Mouse (Mus musculus) MEL (cell line): ENCODE data around the gene Slc41a1. TPM values are rescaled to one million over a fixed set of nuclear protein-coding genes. Genes with fewer than 3 reads are reported as not detected.

Experiments
- DNase-seq: peaks from one replicate; pipeline ENCODE4 v3.0.0; 2011; ENCODE audit warnings: low read depth, low spot score
- H3K27ac ChIP-seq: 2 replicates; pipeline ENCODE4 v1.5.1; 2012; ENCODE audit warnings: low read depth, mild to moderate bottlenecking, control low read depth, low read length, moderate library complexity; ENCODE audit not compliant: control insufficient read depth
- H3K27me3 ChIP-seq, 2 experiments: fragments of 150-350 bp in 1 of 2; sonication (generic) in 1 of 2; 2 replicates each; pipeline ENCODE4 v1.6.1; 2012; ENCODE audit warnings: low read length in 2 of 2, mild to moderate bottlenecking in 2 of 2, improper control_type of control experiment in 1 of 2, moderate library complexity in 1 of 2; ENCODE audit not compliant: insufficient read depth in 2 of 2, control insufficient read depth in 1 of 2
- H3K36me3 ChIP-seq, 2 experiments: 2 replicates each; pipeline ENCODE4 v1.6.1; 2012 to 2014; ENCODE audit warnings: low read length in 2 of 2, improper control_type of control experiment in 1 of 2, inconsistent platforms in 1 of 2, mild to moderate bottlenecking in 1 of 2; ENCODE audit not compliant: insufficient read depth in 2 of 2, control insufficient read depth in 1 of 2
- H3K4me1 ChIP-seq, 2 experiments: fragments of 150-350 bp in 1 of 2; sonication (generic) in 1 of 2; 2 replicates each; pipeline ENCODE4 v1.6.1; 2012; ENCODE audit warnings: low read length in 2 of 2, improper control_type of control experiment in 1 of 2, mild to moderate bottlenecking in 1 of 2; ENCODE audit not compliant: insufficient read depth in 2 of 2, control insufficient read depth in 1 of 2
- H3K4me3 ChIP-seq, 2 experiments: fragments of 150-350 bp in 1 of 2; sonication (generic) in 1 of 2; 2 replicates each; pipeline ENCODE4 v1.5.1; 2012; ENCODE audit warnings: low read depth in 2 of 2, low read length in 2 of 2, mild to moderate bottlenecking in 2 of 2, moderate library complexity in 2 of 2, control low read depth in 1 of 2, improper control_type of control experiment in 1 of 2; ENCODE audit not compliant: control insufficient read depth in 1 of 2, insufficient read depth in 1 of 2
- H3K79me2 ChIP-seq: 2 replicates; pipeline ENCODE4 v1.6.1; 2012; ENCODE audit warnings: mild to moderate bottlenecking, low read length, moderate library complexity; ENCODE audit not compliant: control insufficient read depth, poor library complexity, insufficient read depth
- H3K9ac ChIP-seq: 2 replicates; pipeline ENCODE4 v1.6.1; 2012; ENCODE audit warnings: low read depth, mild to moderate bottlenecking, control low read depth, low read length, moderate library complexity; ENCODE audit not compliant: control insufficient read depth, poor library complexity, severe bottlenecking
- H3K9me3 ChIP-seq: fragments of 150-350 bp; sonication (generic); replicated peaks from 2 replicates; pipeline ENCODE4 v1.6.1; 2012; ENCODE audit warnings: mild to moderate bottlenecking, low read length, improper control_type of control experiment, moderate library complexity; ENCODE audit not compliant: insufficient read depth
- E2F4 ChIP-seq: IDR thresholded peaks from 2 replicates; pipeline ENCODE4 v1.6.1; 2011; ENCODE audit warnings: low read depth, low read length, improper control_type of control experiment, borderline replicate concordance
- ELF1 ChIP-seq: IDR thresholded peaks from 2 replicates; pipeline ENCODE4 v1.6.1; 2014; ENCODE audit warnings: low read depth, mild to moderate bottlenecking, inconsistent platforms, low read length, improper control_type of control experiment, moderate library complexity
- EP300 ChIP-seq, 2 experiments: IDR thresholded peaks; 2 replicates each; pipeline ENCODE4 v1.6.1; 2011; ENCODE audit warnings: improper control_type of control experiment in 2 of 2, low read length in 2 of 2, low read depth in 1 of 2, mild to moderate bottlenecking in 1 of 2
- ETS1 ChIP-seq: IDR thresholded peaks from 2 replicates; pipeline ENCODE4 v1.6.1; 2012; ENCODE audit warnings: low read depth, mild to moderate bottlenecking, inconsistent platforms, low read length, improper control_type of control experiment, moderate library complexity
- GABPA ChIP-seq: IDR thresholded peaks from 2 replicates; pipeline ENCODE4 v1.6.1; 2012; ENCODE audit warnings: low read depth, mild to moderate bottlenecking, inconsistent platforms, low read length, improper control_type of control experiment, moderate library complexity
- GATA1 ChIP-seq: IDR thresholded peaks from 2 replicates; pipeline ENCODE4 v1.6.1; 2011; ENCODE audit warnings: low read depth, low read length, improper control_type of control experiment
- HCFC1 ChIP-seq: IDR thresholded peaks from 2 replicates; pipeline ENCODE4 v1.6.1; 2012; ENCODE audit warnings: low read depth, mild to moderate bottlenecking, inconsistent platforms, low read length, improper control_type of control experiment, moderate library complexity
- KAT2A ChIP-seq: conservative IDR thresholded peaks from 2 replicates; pipeline ENCODE4 v1.6.1; 2012; ENCODE audit warnings: low read depth, low read length, improper control_type of control experiment, inconsistent platforms
- MAFK ChIP-seq: IDR thresholded peaks from 2 replicates; pipeline ENCODE4 v1.6.1; 2011; ENCODE audit warnings: low read depth, mild to moderate bottlenecking, low read length, improper control_type of control experiment, borderline replicate concordance
- MAX ChIP-seq: IDR thresholded peaks from 2 replicates; pipeline ENCODE4 v1.6.1; 2011; ENCODE audit warnings: low read length, improper control_type of control experiment
- MAZ ChIP-seq: IDR thresholded peaks from 2 replicates; pipeline ENCODE4 v1.6.1; 2012; ENCODE audit warnings: low read depth, mild to moderate bottlenecking, inconsistent platforms, low read length, improper control_type of control experiment
- MXI1 ChIP-seq: IDR thresholded peaks from 2 replicates; pipeline ENCODE4 v1.6.1; 2011; ENCODE audit warnings: mild to moderate bottlenecking, low read depth, low read length, improper control_type of control experiment
- MYB ChIP-seq: IDR thresholded peaks from 2 replicates; pipeline ENCODE4 v1.6.1; 2011; ENCODE audit warnings: mild to moderate bottlenecking, low read depth, low read length, improper control_type of control experiment
- MYC ChIP-seq: IDR thresholded peaks from 2 replicates; pipeline ENCODE4 v1.6.1; 2011; ENCODE audit warnings: low read depth, mild to moderate bottlenecking, low read length, improper control_type of control experiment, moderate library complexity
- NELFE ChIP-seq: IDR thresholded peaks from 2 replicates; pipeline ENCODE4 v1.6.1; 2011; ENCODE audit warnings: low read depth, low read length, improper control_type of control experiment
- POLR2A ChIP-seq, 2 experiments: IDR thresholded peaks; 2 replicates each; pipeline ENCODE4 v1.6.1; 2011 to 2012; ENCODE audit warnings: low read length in 2 of 2, mild to moderate bottlenecking in 2 of 2, control low read depth in 1 of 2, improper control_type of control experiment in 1 of 2, low read depth in 1 of 2, moderate library complexity in 1 of 2; ENCODE audit not compliant: control insufficient read depth in 1 of 2, insufficient read depth in 1 of 2, poor library complexity in 1 of 2
- POLR2AphosphoS2 ChIP-seq: IDR thresholded peaks from 2 replicates; pipeline ENCODE4 v1.6.1; 2011; ENCODE audit warnings: low read length, improper control_type of control experiment
- POLR2AphosphoS5 ChIP-seq: IDR thresholded peaks from 2 replicates; pipeline ENCODE4 v1.6.1; 2012; ENCODE audit warnings: low read depth, borderline replicate concordance, mild to moderate bottlenecking, inconsistent platforms, low read length, moderate library complexity, mixed read lengths
- RCOR1 ChIP-seq: IDR thresholded peaks from 2 replicates; pipeline ENCODE4 v1.6.1; 2012; ENCODE audit warnings: low read depth, mild to moderate bottlenecking, inconsistent platforms, low read length, improper control_type of control experiment
- SIN3A ChIP-seq: IDR thresholded peaks from 2 replicates; pipeline ENCODE4 v1.6.1; 2012; ENCODE audit warnings: low read length, improper control_type of control experiment, inconsistent platforms
- SMC3 ChIP-seq: IDR thresholded peaks from 2 replicates; pipeline ENCODE4 v1.6.1; 2011; ENCODE audit warnings: low read depth, low read length, improper control_type of control experiment
- TBP ChIP-seq: IDR thresholded peaks from 2 replicates; pipeline ENCODE4 v1.8.0; 2011; ENCODE audit warnings: low read depth, low read length, improper control_type of control experiment
- TCF12 ChIP-seq: IDR thresholded peaks from 2 replicates; pipeline ENCODE4 v1.6.1; 2014; ENCODE audit warnings: low read depth, mild to moderate bottlenecking, inconsistent platforms, low read length, improper control_type of control experiment, moderate library complexity
- USF1 ChIP-seq: IDR thresholded peaks from 2 replicates; pipeline ENCODE4 v1.6.1; 2014; ENCODE audit warnings: low read depth, mild to moderate bottlenecking, inconsistent platforms, low read length, improper control_type of control experiment, moderate library complexity
- ZMIZ1 ChIP-seq: IDR thresholded peaks from 2 replicates; pipeline ENCODE4 v1.6.1; 2012; ENCODE audit warnings: low read depth, mild to moderate bottlenecking, inconsistent platforms, low read length, improper control_type of control experiment, moderate library complexity
- polyA plus RNA-seq, 2 experiments: library from polyadenylated mRNA; stranded (reverse) in 1 of 2; unstranded in 1 of 2; fragments of >175 nt in 1 of 2; fragments of >200 nt in 1 of 2; gene quantifications; 2 replicates each; pipeline versions ENCODE4 v1.2.1 to v1.2.4; 2012; ENCODE audit warnings: low replicate concordance in 2 of 2, low read depth in 1 of 2; ENCODE audit not compliant: insufficient read length in 2 of 2, insufficient read depth in 1 of 2, missing spikeins in 1 of 2
- total RNA-seq: library from RNA; depleted of rRNA; stranded (reverse); fragments of 300-350 nt; gene quantifications from 2 replicates; pipeline ENCODE4 v1.2.3, GENCODE M21; 2012

Gene Slc41a1
- total and polyA plus RNA-seq, 3 experiments, result 3.4 to 8.3 TPM; not detected in 1

DNA sequence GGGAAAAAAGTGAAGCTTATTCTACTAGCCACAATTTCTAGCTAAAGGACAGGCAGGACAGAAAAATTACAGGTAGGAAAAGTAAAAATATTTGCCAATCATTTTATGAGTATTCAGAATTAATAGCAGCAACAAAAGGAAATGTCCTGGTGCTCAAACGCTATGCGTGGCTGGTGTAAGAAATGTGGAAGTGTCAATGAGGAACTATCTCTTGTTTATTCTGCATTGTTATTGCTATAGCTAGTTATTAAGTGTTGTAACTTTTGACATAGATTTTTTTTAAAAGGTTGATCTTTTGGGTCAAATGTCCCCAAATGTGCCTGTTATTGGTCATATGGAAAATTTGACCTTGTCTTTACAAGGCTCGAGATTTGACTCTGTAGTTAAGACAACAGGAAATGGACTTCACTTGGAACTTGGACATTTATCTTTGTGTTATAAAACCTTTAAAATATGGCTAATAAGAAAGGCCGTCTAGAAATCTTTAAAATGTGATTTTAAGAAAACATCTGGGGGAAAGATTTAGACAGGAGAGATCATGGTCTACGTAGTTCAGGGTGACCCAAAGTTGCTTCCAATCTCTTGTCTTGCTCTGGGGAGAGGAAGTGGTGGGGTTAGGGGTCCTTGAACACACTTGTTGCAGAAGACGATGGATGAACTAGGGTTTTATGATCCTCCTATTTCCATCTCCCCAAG lies 39.2 kb downstream of the Slc41a1 start:
- Histone ChIP-seq H3K4me1 (peaks cover 0 to 10% of the 10 kb centered on the region in 2 experiments; a peak in 3 of 4 replicates), H3K79me2 (peaks cover 9% of the 10 kb centered on the region), H3K27me3 (peaks cover 0 to 1% of the 10 kb centered on the region in 2 experiments; a peak in 1 of 4 replicates), H3K9me3 (no peaks in the 10 kb centered on the region), H3K4me3 (peak overlapping the region; percentile 18 to 97), H3K36me3 (peaks cover 0 to 8% of the 10 kb centered on the region in 2 experiments; a peak in 2 of 4 replicates)
- TF ChIP-seq MAX (no peak), GATA1 (no peak), POLR2A (IDR thresholded peaks at IDR 0.05; ENCODE audit: control insufficient read depth in 1 of 2, insufficient read depth in 1 of 2, low read depth in 1 of 2, low read length in 2 of 2, poor library complexity in 1 of 2) (peak; percentile 30 to 85; a peak in 2 of 4 replicates), POLR2AphosphoS2 (peak; percentile 97), GABPA (no peak), MYC (no peak), MYB (no peak), KAT2A (no peak), NELFE (peak; percentile 74), TCF12 (peak; percentile 26; the same call in 1 of the 2 replicates), E2F4 (no peak), POLR2AphosphoS5 (peak; percentile 34; the same call in 1 of the 2 replicates), MAZ (no peak), RCOR1 (peak; percentile 65; the same call in 1 of the 2 replicates), MAFK (no peak), ETS1 (peak; percentile 89), SIN3A (peak; percentile 59; the same call in 1 of the 2 replicates), ELF1 (peak; percentile 36; the same call in 1 of the 2 replicates), SMC3 (no peak), MXI1 (peak; percentile 58), ZMIZ1 (peak; percentile 100), USF1 (no peak), TBP (peak; percentile 99), EP300 (IDR thresholded peaks at IDR 0.05; ENCODE audit: low read depth in 1 of 2, low read length in 2 of 2) (no peak), HCFC1 (no peak)
- TF ChIP-seq, all 39 proteins: peak for 12
- Histone ChIP-seq H3K9ac (peak overlapping the region; percentile 62), H3K27ac (peak overlapping the region; percentile 80)
- peak; percentile 83 for DNase-seq
